Mouse (Mus musculus): ENCODE results near the gene Vsnl1. TPM values are rescaled to one million over a fixed set of nuclear protein-coding genes. Genes with fewer than 3 reads are reported as not detected.
A peak's percentile ranks its signal among the peaks of the same experiment; 100 is the strongest.

Gene Vsnl1
- polyA plus RNA-seq, 1 experiment from 2014 or later = 8.3 TPM

DNA sequence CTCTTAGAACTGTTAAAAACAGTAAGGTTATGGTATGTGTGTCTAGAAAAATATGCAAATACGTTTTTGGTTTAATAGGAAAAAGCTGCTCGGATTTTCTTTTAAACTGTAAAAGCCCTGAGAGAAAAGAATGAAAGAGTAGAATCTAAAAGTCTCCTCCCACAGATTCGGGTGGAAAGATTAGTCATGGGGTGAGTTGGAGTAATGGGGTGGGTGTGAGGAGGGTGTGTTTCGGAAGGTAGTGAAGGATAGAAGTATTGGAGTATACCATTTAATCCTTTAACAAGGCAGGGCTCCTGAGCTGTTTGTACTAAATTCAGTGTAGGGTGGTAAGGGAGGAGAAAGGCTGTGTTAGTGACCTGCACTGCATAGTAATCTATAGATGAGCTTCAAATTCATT, 9.0 kb downstream of the Vsnl1 start:
- H3K4me3 ChIP-seq (ENCODE audit: low read depth, low read length) = no peak overlapping the region
- no peak overlapping the region for H3K9ac ChIP-seq (replicated peaks; ENCODE audit: low read depth)
- no peaks in the 10 kb centered on the region for H3K27me3 ChIP-seq (replicated peaks; ENCODE audit: insufficient read depth, low read length)
- H3K9me3 ChIP-seq (ENCODE audit: low read length) = no peaks in the 10 kb centered on the region
- H3K4me2 ChIP-seq (replicated peaks; ENCODE audit: low read depth, low read length) = no peak overlapping the region
- no peak for DNase-seq (ENCODE audit: low spot score)
- H3K4me1 ChIP-seq (ENCODE audit: insufficient read depth, low read depth, low read length) = no peaks in the 10 kb centered on the region
- TF ChIP-seq CTCF (IDR thresholded peaks at IDR 0.05) (no peak), EP300 (IDR thresholded peaks at IDR 0.05) (no peak)
- no peak for ATAC-seq
- WGBS = 68% methylated on average over 4 of the region's 4 CpGs
- no peaks in the 10 kb centered on the region for H3K36me3 ChIP-seq (ENCODE audit: insufficient read depth, low read length)
- H3K27ac ChIP-seq (ENCODE audit: low read length) = no peak overlapping the region

DNA sequence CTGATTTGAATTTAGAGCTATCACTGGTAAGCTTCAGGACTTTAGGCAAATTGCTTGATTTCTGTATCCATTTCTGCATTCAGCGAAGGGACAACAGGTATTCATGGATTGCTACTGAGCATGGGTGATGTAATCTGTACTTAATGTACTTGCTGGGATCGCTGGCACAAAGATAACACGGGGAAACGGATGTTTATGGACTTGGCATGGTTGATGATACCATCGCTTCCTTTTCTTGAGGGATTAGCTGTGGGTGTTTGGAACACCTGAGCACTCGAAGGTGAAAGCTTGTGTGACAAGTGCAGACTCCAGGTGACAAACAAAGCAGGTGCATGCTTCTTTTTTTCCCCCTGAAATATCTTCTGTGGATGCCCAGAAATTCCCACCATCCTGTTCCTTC, 18.3 kb downstream of the Vsnl1 start:
- H3K4me1 ChIP-seq (ENCODE audit: insufficient read depth, low read depth, low read length) = no peaks in the 10 kb centered on the region
- no peaks in the 10 kb centered on the region for H3K9me3 ChIP-seq (ENCODE audit: low read length)
- H3K4me3 ChIP-seq (ENCODE audit: low read depth, low read length) = no peak overlapping the region
- DNase-seq (ENCODE audit: low spot score) (no peak), ATAC-seq (no peak)
- no peaks in the 10 kb centered on the region for H3K27me3 ChIP-seq (replicated peaks; ENCODE audit: insufficient read depth, low read length)
- no peak overlapping the region for H3K4me2 ChIP-seq (replicated peaks; ENCODE audit: low read depth, low read length)
- no peak for TF ChIP-seq CTCF (IDR thresholded peaks at IDR 0.05)
- TF ChIP-seq EP300 (IDR thresholded peaks at IDR 0.05) = no peak
- no peak overlapping the region for H3K9ac ChIP-seq (replicated peaks; ENCODE audit: low read depth)
- no peak overlapping the region for H3K27ac ChIP-seq (ENCODE audit: low read length)
- 72% methylated on average over 6 of the region's 6 CpGs for WGBS
- no peaks in the 10 kb centered on the region for H3K36me3 ChIP-seq (ENCODE audit: insufficient read depth, low read length)

DNA sequence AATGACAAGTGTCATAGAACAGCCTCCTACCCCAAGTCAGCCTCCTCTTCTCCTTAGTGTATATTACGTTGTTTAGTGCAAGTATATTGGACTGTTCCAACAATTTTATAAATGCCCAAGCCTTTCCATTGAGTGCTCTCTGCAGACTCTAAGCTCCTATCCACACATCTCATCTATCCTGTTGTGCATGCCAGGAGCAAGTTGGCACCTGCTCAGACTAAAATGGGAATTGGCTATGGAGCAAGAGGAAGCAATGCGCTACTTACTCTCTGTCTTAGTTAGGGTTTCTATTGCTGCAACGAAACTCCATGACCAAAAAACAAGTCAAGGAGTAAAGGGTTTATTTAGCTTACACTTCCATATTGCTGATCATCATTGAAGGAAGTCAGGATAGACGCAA, 28.7 kb downstream of the Vsnl1 start:
- no peak overlapping the region for H3K4me3 ChIP-seq (ENCODE audit: low read depth, low read length)
- H3K4me1 ChIP-seq (ENCODE audit: insufficient read depth, low read depth, low read length) = no peaks in the 10 kb centered on the region
- H3K27me3 ChIP-seq (replicated peaks; ENCODE audit: insufficient read depth, low read length) = no peaks in the 10 kb centered on the region
- no peak overlapping the region for H3K9ac ChIP-seq (replicated peaks; ENCODE audit: low read depth)
- H3K9me3 ChIP-seq (ENCODE audit: low read length) = no peaks in the 10 kb centered on the region
- WGBS = 84% methylated on average over 4 of the region's 4 CpGs
- ATAC-seq (no peak), DNase-seq (ENCODE audit: low spot score) (no peak)
- no peak for TF ChIP-seq CTCF (IDR thresholded peaks at IDR 0.05)
- no peak for TF ChIP-seq EP300 (IDR thresholded peaks at IDR 0.05)
- H3K27ac ChIP-seq (ENCODE audit: low read length) = no peak overlapping the region
- no peak overlapping the region for H3K4me2 ChIP-seq (replicated peaks; ENCODE audit: low read depth, low read length)
- no peaks in the 10 kb centered on the region for H3K36me3 ChIP-seq (ENCODE audit: insufficient read depth, low read length)

DNA sequence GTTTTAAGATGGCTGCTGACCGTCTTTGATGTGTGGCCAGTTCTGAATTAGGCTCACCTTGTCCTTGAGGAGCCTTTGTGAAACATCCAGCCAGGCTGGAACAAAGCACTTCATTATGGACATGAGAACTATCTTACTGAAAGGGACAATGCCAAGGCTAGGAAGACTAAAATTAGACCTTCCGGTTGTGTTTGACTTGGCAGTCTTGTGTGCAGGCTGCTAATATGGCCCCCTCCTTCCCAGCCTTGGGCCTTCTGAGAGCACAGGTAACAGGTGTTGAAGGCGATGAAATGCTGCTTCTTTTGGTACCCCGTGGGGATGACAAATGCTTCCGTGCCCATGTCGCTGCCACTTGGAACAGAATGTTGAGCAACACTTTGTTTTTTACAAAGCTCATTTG, 37.6 kb downstream of the Vsnl1 start:
- WGBS = 78% methylated on average over 6 of the region's 6 CpGs
- H3K27ac ChIP-seq (ENCODE audit: low read length) = no peak overlapping the region
- TF ChIP-seq CTCF (IDR thresholded peaks at IDR 0.05) (no peak), EP300 (IDR thresholded peaks at IDR 0.05) (no peak)
- no peaks in the 10 kb centered on the region for H3K36me3 ChIP-seq (ENCODE audit: insufficient read depth, low read length)
- DNase-seq (ENCODE audit: low spot score) = no peak
- H3K27me3 ChIP-seq (replicated peaks; ENCODE audit: insufficient read depth, low read length) = no peaks in the 10 kb centered on the region
- no peak overlapping the region for H3K4me2 ChIP-seq (replicated peaks; ENCODE audit: low read depth, low read length)
- H3K9me3 ChIP-seq (ENCODE audit: low read length) = no peaks in the 10 kb centered on the region
- H3K9ac ChIP-seq (replicated peaks; ENCODE audit: low read depth) = no peak overlapping the region
- ATAC-seq = no peak
- H3K4me3 ChIP-seq (ENCODE audit: low read depth, low read length) = no peak overlapping the region
- no peaks in the 10 kb centered on the region for H3K4me1 ChIP-seq (ENCODE audit: insufficient read depth, low read depth, low read length)

DNA sequence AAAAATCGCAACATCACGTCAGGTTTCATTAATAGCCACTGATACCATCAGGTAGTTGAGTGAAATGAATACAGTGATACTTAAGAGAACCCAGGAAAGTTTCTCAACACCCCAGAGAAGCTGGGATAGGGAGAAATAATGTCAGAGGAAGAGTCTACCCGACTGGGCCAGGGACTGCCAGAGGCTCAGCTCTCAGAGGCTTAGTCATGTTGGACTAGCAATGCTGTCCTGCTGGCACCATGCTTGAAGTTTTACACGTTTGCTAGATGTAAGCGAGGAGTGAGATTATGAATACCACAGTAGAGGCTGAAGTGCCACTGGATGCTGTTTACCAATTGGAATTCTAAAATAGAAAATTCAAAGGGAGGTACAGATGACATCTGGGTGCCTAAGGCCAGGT, 39.4 kb downstream of the Vsnl1 start:
- 77% methylated on average over 5 of the region's 5 CpGs for WGBS
- H3K9ac ChIP-seq (replicated peaks; ENCODE audit: low read depth) = no peak overlapping the region
- TF ChIP-seq CTCF (IDR thresholded peaks at IDR 0.05) (no peak), EP300 (IDR thresholded peaks at IDR 0.05) (no peak)
- H3K9me3 ChIP-seq (ENCODE audit: low read length) = no peaks in the 10 kb centered on the region
- no peak overlapping the region for H3K27ac ChIP-seq (ENCODE audit: low read length)
- H3K36me3 ChIP-seq (ENCODE audit: insufficient read depth, low read length) = no peaks in the 10 kb centered on the region
- no peaks in the 10 kb centered on the region for H3K27me3 ChIP-seq (replicated peaks; ENCODE audit: insufficient read depth, low read length)
- ATAC-seq (no peak), DNase-seq (ENCODE audit: low spot score) (no peak)
- H3K4me3 ChIP-seq (ENCODE audit: low read depth, low read length) = no peak overlapping the region
- no peaks in the 10 kb centered on the region for H3K4me1 ChIP-seq (ENCODE audit: insufficient read depth, low read depth, low read length)
- H3K4me2 ChIP-seq (replicated peaks; ENCODE audit: low read depth, low read length) = no peak overlapping the region

DNA sequence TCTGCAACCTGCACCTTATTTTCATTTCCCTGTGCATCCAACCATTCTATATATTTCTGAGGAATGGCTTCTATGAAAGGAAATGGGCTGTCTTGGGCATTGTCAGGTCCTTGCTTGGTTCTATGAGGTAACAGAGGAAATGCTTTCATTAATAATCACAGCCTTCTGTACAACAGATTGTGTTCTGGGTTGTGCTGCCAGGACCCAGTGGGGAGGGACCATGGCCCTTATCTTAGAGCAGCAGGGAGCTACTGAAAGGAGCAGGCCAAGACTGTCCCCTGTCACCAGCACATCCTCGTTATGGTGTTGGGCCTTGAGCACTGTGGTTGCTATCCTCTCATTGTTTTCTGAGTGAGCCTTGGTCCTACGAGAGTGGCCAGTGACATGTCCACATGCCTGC, 40.9 kb downstream of the Vsnl1 start:
- H3K4me3 ChIP-seq (ENCODE audit: low read depth, low read length) = no peak overlapping the region
- ATAC-seq = no peak

DNA sequence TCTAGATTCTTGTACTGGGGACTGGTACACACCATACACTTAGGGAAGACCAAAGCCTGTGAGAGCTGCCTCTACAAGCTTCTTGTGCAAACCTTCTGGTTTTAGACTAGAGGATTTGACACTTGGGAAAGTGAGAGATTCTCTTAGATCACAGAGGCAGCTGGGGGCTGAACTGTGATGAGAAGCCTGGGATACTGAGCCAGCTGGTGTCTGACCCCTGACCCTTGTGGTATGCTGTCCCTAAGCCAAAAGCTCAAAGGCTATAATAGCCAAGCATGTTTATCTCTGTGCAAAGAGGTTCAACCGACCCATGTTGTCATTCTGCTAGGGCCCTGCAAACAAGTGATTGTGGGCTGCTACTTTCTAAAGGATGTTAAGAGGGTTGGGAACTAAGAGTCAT, 43.9 kb downstream of the Vsnl1 start:
- Histone ChIP-seq H3K36me3 (ENCODE audit: insufficient read depth, low read length) (no peaks in the 10 kb centered on the region), H3K27me3 (replicated peaks; ENCODE audit: insufficient read depth, low read length) (no peaks in the 10 kb centered on the region), H3K27ac (ENCODE audit: low read length) (peak overlapping the region; percentile 40; the same call in 1 of the 2 replicates), H3K4me1 (ENCODE audit: insufficient read depth, low read depth, low read length) (no peaks in the 10 kb centered on the region), H3K4me2 (replicated peaks; ENCODE audit: low read depth, low read length) (no peak overlapping the region), H3K9ac (replicated peaks; ENCODE audit: low read depth) (no peak overlapping the region), H3K9me3 (ENCODE audit: low read length) (no peaks in the 10 kb centered on the region), H3K4me3 (ENCODE audit: low read depth, low read length) (no peak overlapping the region)
- WGBS = 5% methylated on average over 1 of the region's 1 CpGs
- peak; percentile 46; the same call in 1 of the 2 replicates for TF ChIP-seq EP300 (IDR thresholded peaks at IDR 0.05)
- TF ChIP-seq CTCF (IDR thresholded peaks at IDR 0.05) = no peak
- DNase-seq (ENCODE audit: low spot score) (peak; percentile 64), ATAC-seq (peak; percentile 82)

More for the DNA sequence above, 40.9 kb downstream of the Vsnl1 start:
- H3K4me2 ChIP-seq (replicated peaks; ENCODE audit: low read depth, low read length) = no peak overlapping the region
- no peak overlapping the region for H3K27ac ChIP-seq (ENCODE audit: low read length)
- TF ChIP-seq EP300 (IDR thresholded peaks at IDR 0.05) (no peak), CTCF (IDR thresholded peaks at IDR 0.05) (no peak)
- H3K9me3 ChIP-seq (ENCODE audit: low read length) = no peaks in the 10 kb centered on the region
- H3K4me1 ChIP-seq (ENCODE audit: insufficient read depth, low read depth, low read length) = no peaks in the 10 kb centered on the region
- H3K9ac ChIP-seq (replicated peaks; ENCODE audit: low read depth) = no peak overlapping the region
- H3K27me3 ChIP-seq (replicated peaks; ENCODE audit: insufficient read depth, low read length) = no peaks in the 10 kb centered on the region
- 50% methylated on average over 2 of the region's 2 CpGs for WGBS
- H3K36me3 ChIP-seq (ENCODE audit: insufficient read depth, low read length) = no peaks in the 10 kb centered on the region
- DNase-seq (ENCODE audit: low spot score) = no peak
